Mouse (Mus musculus): ENCODE data around the gene Tenm1. TPM values are rescaled to one million over a fixed set of nuclear protein-coding genes. Genes with fewer than 3 reads are reported as not detected.

Gene Tenm1
- polyA plus RNA-seq, 1 experiment from 2014 or later, result 3.9 TPM

GRCm38 (mm10) chrX:43235844-43236243 lies 193.1 kb downstream of the Tenm1 start:
- no peaks in the 10 kb centered on the region for H3K9me3 ChIP-seq
- no peak overlapping the region for H3K4me3 ChIP-seq
- H3K27me3 ChIP-seq (replicated peaks), result no peaks in the 10 kb centered on the region
- H3K27ac ChIP-seq, result no peak overlapping the region
- no peaks in the 10 kb centered on the region for H3K4me1 ChIP-seq
- H3K9ac ChIP-seq, result no peak overlapping the region
- no peak for ATAC-seq (ENCODE audit: low FRiP score, low read depth)
- H3K36me3 ChIP-seq, result no peaks in the 10 kb centered on the region
- H3K4me2 ChIP-seq (replicated peaks), result no peak overlapping the region
- 76% methylated on average over 4 of the region's 4 CpGs for WGBS

GRCm38 (mm10) chrX:43205003-43205402 lies 223.9 kb downstream of the Tenm1 start:
- 94% methylated on average over 3 of the region's 3 CpGs for WGBS
- Histone ChIP-seq H3K4me3 (no peak overlapping the region), H3K9me3 (no peaks in the 10 kb centered on the region), H3K4me1 (no peaks in the 10 kb centered on the region), H3K4me2 (replicated peaks) (no peak overlapping the region), H3K36me3 (no peaks in the 10 kb centered on the region), H3K27ac (no peak overlapping the region), H3K9ac (no peak overlapping the region), H3K27me3 (replicated peaks) (no peaks in the 10 kb centered on the region)
- ATAC-seq (ENCODE audit: low FRiP score, low read depth), result no peak

- no peak for ATAC-seq (ENCODE audit: low FRiP score, low read depth)
- no peak overlapping the region for H3K4me2 ChIP-seq (replicated peaks)
- H3K4me3 ChIP-seq, result no peak overlapping the region
- no peaks in the 10 kb centered on the region for H3K27me3 ChIP-seq (replicated peaks)
- no peak overlapping the region for H3K9ac ChIP-seq
- WGBS, result 83% methylated on average over 5 of the region's 5 CpGs
- H3K27ac ChIP-seq, result no peak overlapping the region
- H3K9me3 ChIP-seq, result no peaks in the 10 kb centered on the region
- no peaks in the 10 kb centered on the region for H3K36me3 ChIP-seq
- H3K4me1 ChIP-seq, result no peaks in the 10 kb centered on the region
Observed at GRCm38 (mm10) chrX:43202249-43202783, 226.6 kb downstream of the Tenm1 start.

- WGBS, result 83% methylated on average over 1 of the region's 1 CpGs
Observed at GRCm38 (mm10) chrX:43182975-43183374, 246.0 kb downstream of the Tenm1 start.

GRCm38 (mm10) chrX:43151561-43151960 lies 277.4 kb downstream of the Tenm1 start:
- ATAC-seq (ENCODE audit: low FRiP score, low read depth), result no peak
- no peaks in the 10 kb centered on the region for H3K27me3 ChIP-seq (replicated peaks)
- H3K4me1 ChIP-seq, result no peaks in the 10 kb centered on the region
- H3K4me2 ChIP-seq (replicated peaks), result no peak overlapping the region
- no peak overlapping the region for H3K9ac ChIP-seq
- H3K36me3 ChIP-seq, result no peaks in the 10 kb centered on the region
- 78% methylated on average over 3 of the region's 3 CpGs for WGBS
- H3K9me3 ChIP-seq, result no peaks in the 10 kb centered on the region
- no peak overlapping the region for H3K4me3 ChIP-seq
- no peak overlapping the region for H3K27ac ChIP-seq

More at GRCm38 (mm10) chrX:43182975-43183374, 246.0 kb downstream of the Tenm1 start:
- no peak for ATAC-seq (ENCODE audit: low FRiP score, low read depth)
- no peak overlapping the region for H3K27ac ChIP-seq
- H3K36me3 ChIP-seq, result no peaks in the 10 kb centered on the region
- H3K4me1 ChIP-seq, result no peaks in the 10 kb centered on the region
- no peak overlapping the region for H3K4me3 ChIP-seq
- H3K9me3 ChIP-seq, result no peaks in the 10 kb centered on the region
- no peak overlapping the region for H3K9ac ChIP-seq
- no peak overlapping the region for H3K4me2 ChIP-seq (replicated peaks)
- H3K27me3 ChIP-seq (replicated peaks), result no peaks in the 10 kb centered on the region

GRCm38 (mm10) chrX:43129696-43130095 lies 299.2 kb downstream of the Tenm1 start:
- 66% methylated on average over 2 of the region's 2 CpGs for WGBS
- ATAC-seq (ENCODE audit: low FRiP score, low read depth), result no peak

GRCm38 (mm10) chrX:43122491-43122890 lies 306.4 kb downstream of the Tenm1 start:
- ATAC-seq (ENCODE audit: low FRiP score, low read depth), result no peak
- no peak overlapping the region for H3K4me3 ChIP-seq
- H3K9me3 ChIP-seq, result no peaks in the 10 kb centered on the region
- no peak overlapping the region for H3K9ac ChIP-seq
- no peaks in the 10 kb centered on the region for H3K36me3 ChIP-seq
- no peaks in the 10 kb centered on the region for H3K27me3 ChIP-seq (replicated peaks)
- 81% methylated on average over 1 of the region's 1 CpGs for WGBS
- no peak overlapping the region for H3K27ac ChIP-seq
- no peak overlapping the region for H3K4me2 ChIP-seq (replicated peaks)
- no peaks in the 10 kb centered on the region for H3K4me1 ChIP-seq

More at GRCm38 (mm10) chrX:43129696-43130095, 299.2 kb downstream of the Tenm1 start:
- H3K27me3 ChIP-seq (replicated peaks), result no peaks in the 10 kb centered on the region
- no peaks in the 10 kb centered on the region for H3K9me3 ChIP-seq
- H3K4me2 ChIP-seq (replicated peaks), result no peak overlapping the region
- no peaks in the 10 kb centered on the region for H3K4me1 ChIP-seq
- no peak overlapping the region for H3K9ac ChIP-seq
- H3K4me3 ChIP-seq, result no peak overlapping the region
- H3K27ac ChIP-seq, result no peak overlapping the region
- H3K36me3 ChIP-seq, result no peaks in the 10 kb centered on the region

GRCm38 (mm10) chrX:43122001-43122400 lies 306.9 kb downstream of the Tenm1 start:
- Histone ChIP-seq H3K36me3 (no peaks in the 10 kb centered on the region), H3K4me1 (no peaks in the 10 kb centered on the region), H3K9ac (no peak overlapping the region), H3K9me3 (no peaks in the 10 kb centered on the region), H3K27ac (no peak overlapping the region), H3K4me2 (replicated peaks) (no peak overlapping the region), H3K4me3 (no peak overlapping the region), H3K27me3 (replicated peaks) (no peaks in the 10 kb centered on the region)
- no peak for ATAC-seq (ENCODE audit: low FRiP score, low read depth)
- WGBS, result 85% methylated on average over 1 of the region's 1 CpGs

- H3K4me1 ChIP-seq, result no peaks in the 10 kb centered on the region
- H3K9ac ChIP-seq, result no peak overlapping the region
- H3K27ac ChIP-seq, result no peak overlapping the region
- H3K27me3 ChIP-seq (replicated peaks), result no peaks in the 10 kb centered on the region
- H3K4me2 ChIP-seq (replicated peaks), result no peak overlapping the region
- ATAC-seq (ENCODE audit: low FRiP score, low read depth), result no peak
- no peaks in the 10 kb centered on the region for H3K36me3 ChIP-seq
- no peak overlapping the region for H3K4me3 ChIP-seq
- no peaks in the 10 kb centered on the region for H3K9me3 ChIP-seq
- 84% methylated on average over 2 of the region's 2 CpGs for WGBS
Observed at GRCm38 (mm10) chrX:42986100-42986499, 442.8 kb downstream of the Tenm1 start.

- Histone ChIP-seq H3K27ac (no peak overlapping the region), H3K9ac (no peak overlapping the region), H3K4me1 (no peaks in the 10 kb centered on the region), H3K4me2 (replicated peaks) (no peak overlapping the region), H3K36me3 (no peaks in the 10 kb centered on the region), H3K9me3 (no peaks in the 10 kb centered on the region), H3K27me3 (replicated peaks) (no peaks in the 10 kb centered on the region), H3K4me3 (no peak overlapping the region)
- 0% methylated on average over 1 of the region's 1 CpGs for WGBS
- no peak for ATAC-seq (ENCODE audit: low FRiP score, low read depth)
Observed at GRCm38 (mm10) chrX:42973562-42973961, 455.4 kb downstream of the Tenm1 start.

GRCm38 (mm10) chrX:42967611-42968010 lies 461.3 kb downstream of the Tenm1 start:
- Histone ChIP-seq H3K9ac (no peak overlapping the region), H3K36me3 (no peaks in the 10 kb centered on the region), H3K4me2 (replicated peaks) (no peak overlapping the region), H3K27me3 (replicated peaks) (no peaks in the 10 kb centered on the region), H3K27ac (no peak overlapping the region), H3K4me1 (no peaks in the 10 kb centered on the region), H3K4me3 (no peak overlapping the region), H3K9me3 (no peaks in the 10 kb centered on the region)
- no peak for ATAC-seq (ENCODE audit: low FRiP score, low read depth)
- 62% methylated on average over 5 of the region's 5 CpGs for WGBS

- no peaks in the 10 kb centered on the region for H3K9me3 ChIP-seq
- H3K27ac ChIP-seq, result no peak overlapping the region
- H3K9ac ChIP-seq, result no peak overlapping the region
- no peak overlapping the region for H3K4me3 ChIP-seq
- 81% methylated on average over 1 of the region's 1 CpGs for WGBS
- no peaks in the 10 kb centered on the region for H3K27me3 ChIP-seq (replicated peaks)
- no peaks in the 10 kb centered on the region for H3K36me3 ChIP-seq
- H3K4me1 ChIP-seq, result no peaks in the 10 kb centered on the region
- ATAC-seq (ENCODE audit: low FRiP score, low read depth), result no peak
- no peak overlapping the region for H3K4me2 ChIP-seq (replicated peaks)
Observed at GRCm38 (mm10) chrX:42861731-42862130, 567.2 kb downstream of the Tenm1 start.

- ATAC-seq (ENCODE audit: low FRiP score, low read depth), result no peak
- WGBS, result 61% methylated on average over 4 of the region's 4 CpGs
- H3K27ac ChIP-seq, result no peak overlapping the region
- H3K4me2 ChIP-seq (replicated peaks), result no peak overlapping the region
- no peaks in the 10 kb centered on the region for H3K4me1 ChIP-seq
- H3K4me3 ChIP-seq, result no peak overlapping the region
- no peak overlapping the region for H3K9ac ChIP-seq
- no peaks in the 10 kb centered on the region for H3K36me3 ChIP-seq
- H3K27me3 ChIP-seq (replicated peaks), result no peaks in the 10 kb centered on the region
- H3K9me3 ChIP-seq, result no peaks in the 10 kb centered on the region
Observed at GRCm38 (mm10) chrX:42781566-42781965, 647.4 kb downstream of the Tenm1 start.
